Mouse (Mus musculus): Measurements from ENCODE around the gene Nyap2.

DNA sequence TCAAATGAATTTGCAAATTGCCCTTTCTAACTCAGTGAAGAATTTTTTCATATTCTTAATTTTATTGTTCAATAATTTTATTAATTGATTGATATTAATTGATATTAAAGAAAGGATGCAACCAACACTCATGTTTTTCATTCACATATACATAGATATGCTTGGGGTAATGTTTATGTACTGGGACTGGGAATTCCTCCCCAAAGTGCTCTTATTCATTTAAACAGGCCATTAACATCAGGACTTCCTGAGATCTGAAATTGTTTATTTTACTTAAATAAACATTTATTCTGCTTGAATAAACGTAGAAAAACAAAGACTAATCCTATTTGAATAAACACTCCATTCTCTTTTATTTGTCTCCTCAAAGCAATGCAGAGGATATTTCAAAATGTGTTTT, 311.0 kb downstream of the Nyap2 start:
- TF ChIP-seq CTCF (IDR thresholded peaks at IDR 0.05; ENCODE audit: low read depth): no peak
- no peak for TF ChIP-seq EP300 (optimal IDR thresholded peaks at IDR 0.05)

All from stomach, postnatal 0 days (tissue).